Mouse (Mus musculus) MEL (cell line): ENCODE data around the gene Whrn. TPM values are rescaled to one million over a fixed set of nuclear protein-coding genes. Genes with fewer than 3 reads are reported as not detected.

ENCODE experiments used
- DNase-seq: peaks from one replicate; pipeline ENCODE4 v3.0.0; 2011; ENCODE audit warnings: low read depth, low spot score
- H3K27ac ChIP-seq: 2 replicates; pipeline ENCODE4 v1.5.1; 2012; ENCODE audit warnings: low read depth, mild to moderate bottlenecking, control low read depth, low read length, moderate library complexity; ENCODE audit not compliant: control insufficient read depth
- H3K27me3 ChIP-seq, 2 experiments: fragments of 150-350 bp in 1 of 2; sonication (generic) in 1 of 2; 2 replicates each; pipeline ENCODE4 v1.6.1; 2012; ENCODE audit warnings: low read length in 2 of 2, mild to moderate bottlenecking in 2 of 2, improper control_type of control experiment in 1 of 2, moderate library complexity in 1 of 2; ENCODE audit not compliant: insufficient read depth in 2 of 2, control insufficient read depth in 1 of 2
- H3K36me3 ChIP-seq, 2 experiments: 2 replicates each; pipeline ENCODE4 v1.6.1; 2012 to 2014; ENCODE audit warnings: low read length in 2 of 2, improper control_type of control experiment in 1 of 2, inconsistent platforms in 1 of 2, mild to moderate bottlenecking in 1 of 2; ENCODE audit not compliant: insufficient read depth in 2 of 2, control insufficient read depth in 1 of 2
- H3K4me1 ChIP-seq, 2 experiments: fragments of 150-350 bp in 1 of 2; sonication (generic) in 1 of 2; 2 replicates each; pipeline ENCODE4 v1.6.1; 2012; ENCODE audit warnings: low read length in 2 of 2, improper control_type of control experiment in 1 of 2, mild to moderate bottlenecking in 1 of 2; ENCODE audit not compliant: insufficient read depth in 2 of 2, control insufficient read depth in 1 of 2
- H3K4me3 ChIP-seq, 2 experiments: fragments of 150-350 bp in 1 of 2; sonication (generic) in 1 of 2; 2 replicates each; pipeline ENCODE4 v1.5.1; 2012; ENCODE audit warnings: low read depth in 2 of 2, low read length in 2 of 2, mild to moderate bottlenecking in 2 of 2, moderate library complexity in 2 of 2, control low read depth in 1 of 2, improper control_type of control experiment in 1 of 2; ENCODE audit not compliant: control insufficient read depth in 1 of 2, insufficient read depth in 1 of 2
- H3K79me2 ChIP-seq: 2 replicates; pipeline ENCODE4 v1.6.1; 2012; ENCODE audit warnings: mild to moderate bottlenecking, low read length, moderate library complexity; ENCODE audit not compliant: control insufficient read depth, poor library complexity, insufficient read depth
- H3K9ac ChIP-seq: 2 replicates; pipeline ENCODE4 v1.6.1; 2012; ENCODE audit warnings: low read depth, mild to moderate bottlenecking, control low read depth, low read length, moderate library complexity; ENCODE audit not compliant: control insufficient read depth, poor library complexity, severe bottlenecking
- H3K9me3 ChIP-seq: fragments of 150-350 bp; sonication (generic); replicated peaks from 2 replicates; pipeline ENCODE4 v1.6.1; 2012; ENCODE audit warnings: mild to moderate bottlenecking, low read length, improper control_type of control experiment, moderate library complexity; ENCODE audit not compliant: insufficient read depth
- BHLHE40 ChIP-seq: IDR thresholded peaks from 2 replicates; pipeline ENCODE4 v1.6.1; 2012; ENCODE audit warnings: low read depth, mild to moderate bottlenecking, inconsistent platforms, low read length, improper control_type of control experiment, borderline replicate concordance
- ELF1 ChIP-seq: IDR thresholded peaks from 2 replicates; pipeline ENCODE4 v1.6.1; 2014; ENCODE audit warnings: low read depth, mild to moderate bottlenecking, inconsistent platforms, low read length, improper control_type of control experiment, moderate library complexity
- EP300 ChIP-seq, 2 experiments: IDR thresholded peaks; 2 replicates each; pipeline ENCODE4 v1.6.1; 2011; ENCODE audit warnings: improper control_type of control experiment in 2 of 2, low read length in 2 of 2, low read depth in 1 of 2, mild to moderate bottlenecking in 1 of 2
- ETS1 ChIP-seq: IDR thresholded peaks from 2 replicates; pipeline ENCODE4 v1.6.1; 2012; ENCODE audit warnings: low read depth, mild to moderate bottlenecking, inconsistent platforms, low read length, improper control_type of control experiment, moderate library complexity
- GABPA ChIP-seq: IDR thresholded peaks from 2 replicates; pipeline ENCODE4 v1.6.1; 2012; ENCODE audit warnings: low read depth, mild to moderate bottlenecking, inconsistent platforms, low read length, improper control_type of control experiment, moderate library complexity
- GATA1 ChIP-seq: IDR thresholded peaks from 2 replicates; pipeline ENCODE4 v1.6.1; 2011; ENCODE audit warnings: low read depth, low read length, improper control_type of control experiment
- HCFC1 ChIP-seq: IDR thresholded peaks from 2 replicates; pipeline ENCODE4 v1.6.1; 2012; ENCODE audit warnings: low read depth, mild to moderate bottlenecking, inconsistent platforms, low read length, improper control_type of control experiment, moderate library complexity
- JUND ChIP-seq: IDR thresholded peaks from 2 replicates; pipeline ENCODE4 v1.6.1; 2011; ENCODE audit warnings: low read depth, mild to moderate bottlenecking, improper control_type of control experiment, low read length
- KAT2A ChIP-seq: conservative IDR thresholded peaks from 2 replicates; pipeline ENCODE4 v1.6.1; 2012; ENCODE audit warnings: low read depth, low read length, improper control_type of control experiment, inconsistent platforms
- MAX ChIP-seq: IDR thresholded peaks from 2 replicates; pipeline ENCODE4 v1.6.1; 2011; ENCODE audit warnings: low read length, improper control_type of control experiment
- MAZ ChIP-seq: IDR thresholded peaks from 2 replicates; pipeline ENCODE4 v1.6.1; 2012; ENCODE audit warnings: low read depth, mild to moderate bottlenecking, inconsistent platforms, low read length, improper control_type of control experiment
- MXI1 ChIP-seq: IDR thresholded peaks from 2 replicates; pipeline ENCODE4 v1.6.1; 2011; ENCODE audit warnings: mild to moderate bottlenecking, low read depth, low read length, improper control_type of control experiment
- MYB ChIP-seq: IDR thresholded peaks from 2 replicates; pipeline ENCODE4 v1.6.1; 2011; ENCODE audit warnings: mild to moderate bottlenecking, low read depth, low read length, improper control_type of control experiment
- MYC ChIP-seq: IDR thresholded peaks from 2 replicates; pipeline ENCODE4 v1.6.1; 2011; ENCODE audit warnings: low read depth, mild to moderate bottlenecking, low read length, improper control_type of control experiment, moderate library complexity
- NELFE ChIP-seq: IDR thresholded peaks from 2 replicates; pipeline ENCODE4 v1.6.1; 2011; ENCODE audit warnings: low read depth, low read length, improper control_type of control experiment
- NRF1 ChIP-seq: IDR thresholded peaks from 2 replicates; pipeline ENCODE4 v1.6.1; 2014; ENCODE audit warnings: low read depth, mild to moderate bottlenecking, inconsistent platforms, low read length, improper control_type of control experiment, moderate library complexity; ENCODE audit not compliant: poor library complexity, insufficient read depth, severe bottlenecking
- POLR2A ChIP-seq, 2 experiments: IDR thresholded peaks; 2 replicates each; pipeline ENCODE4 v1.6.1; 2011 to 2012; ENCODE audit warnings: low read length in 2 of 2, mild to moderate bottlenecking in 2 of 2, control low read depth in 1 of 2, improper control_type of control experiment in 1 of 2, low read depth in 1 of 2, moderate library complexity in 1 of 2; ENCODE audit not compliant: control insufficient read depth in 1 of 2, insufficient read depth in 1 of 2, poor library complexity in 1 of 2
- POLR2AphosphoS2 ChIP-seq: IDR thresholded peaks from 2 replicates; pipeline ENCODE4 v1.6.1; 2011; ENCODE audit warnings: low read length, improper control_type of control experiment
- POLR2AphosphoS5 ChIP-seq: IDR thresholded peaks from 2 replicates; pipeline ENCODE4 v1.6.1; 2012; ENCODE audit warnings: low read depth, borderline replicate concordance, mild to moderate bottlenecking, inconsistent platforms, low read length, moderate library complexity, mixed read lengths
- RAD21 ChIP-seq: IDR thresholded peaks from 2 replicates; pipeline ENCODE4 v1.6.1; 2011; ENCODE audit warnings: mild to moderate bottlenecking, low read depth, low read length, improper control_type of control experiment
- RCOR1 ChIP-seq: IDR thresholded peaks from 2 replicates; pipeline ENCODE4 v1.6.1; 2012; ENCODE audit warnings: low read depth, mild to moderate bottlenecking, inconsistent platforms, low read length, improper control_type of control experiment
- SIN3A ChIP-seq: IDR thresholded peaks from 2 replicates; pipeline ENCODE4 v1.6.1; 2012; ENCODE audit warnings: low read length, improper control_type of control experiment, inconsistent platforms
- SMC3 ChIP-seq: IDR thresholded peaks from 2 replicates; pipeline ENCODE4 v1.6.1; 2011; ENCODE audit warnings: low read depth, low read length, improper control_type of control experiment
- TAL1 ChIP-seq: IDR thresholded peaks from 2 replicates; pipeline ENCODE4 v1.6.1; 2012; ENCODE audit warnings: mild to moderate bottlenecking, inconsistent platforms, low read length, moderate library complexity, mixed read lengths
- TCF12 ChIP-seq: IDR thresholded peaks from 2 replicates; pipeline ENCODE4 v1.6.1; 2014; ENCODE audit warnings: low read depth, mild to moderate bottlenecking, inconsistent platforms, low read length, improper control_type of control experiment, moderate library complexity
- UBTF ChIP-seq: IDR thresholded peaks from 2 replicates; pipeline ENCODE4 v1.6.1; 2012; ENCODE audit warnings: low read depth, mild to moderate bottlenecking, inconsistent platforms, low read length, improper control_type of control experiment, moderate library complexity, borderline replicate concordance; ENCODE audit not compliant: insufficient read depth
- USF1 ChIP-seq: IDR thresholded peaks from 2 replicates; pipeline ENCODE4 v1.6.1; 2014; ENCODE audit warnings: low read depth, mild to moderate bottlenecking, inconsistent platforms, low read length, improper control_type of control experiment, moderate library complexity
- USF2 ChIP-seq, 2 experiments: IDR thresholded peaks; 2 replicates each; pipeline ENCODE4 v1.6.1; 2011 to 2012; ENCODE audit warnings: improper control_type of control experiment in 2 of 2, low read length in 2 of 2, borderline replicate concordance in 1 of 2, inconsistent platforms in 1 of 2, low read depth in 1 of 2, mild to moderate bottlenecking in 1 of 2; ENCODE audit not compliant: insufficient read depth in 1 of 2
- ZC3H11A ChIP-seq: IDR thresholded peaks from 2 replicates; pipeline ENCODE4 v1.6.1; 2012; ENCODE audit warnings: low read depth, mild to moderate bottlenecking, inconsistent platforms, low read length, improper control_type of control experiment
- ZMIZ1 ChIP-seq: IDR thresholded peaks from 2 replicates; pipeline ENCODE4 v1.6.1; 2012; ENCODE audit warnings: low read depth, mild to moderate bottlenecking, inconsistent platforms, low read length, improper control_type of control experiment, moderate library complexity
- ZNF384 ChIP-seq: IDR thresholded peaks from 2 replicates; pipeline ENCODE4 v1.6.1; 2012; ENCODE audit warnings: low read depth, mild to moderate bottlenecking, inconsistent platforms, low read length, improper control_type of control experiment
- polyA plus RNA-seq, 2 experiments: library from polyadenylated mRNA; stranded (reverse) in 1 of 2; unstranded in 1 of 2; fragments of >175 nt in 1 of 2; fragments of >200 nt in 1 of 2; gene quantifications; 2 replicates each; pipeline versions ENCODE4 v1.2.1 to v1.2.4; 2012; ENCODE audit warnings: low replicate concordance in 2 of 2, low read depth in 1 of 2; ENCODE audit not compliant: insufficient read length in 2 of 2, insufficient read depth in 1 of 2, missing spikeins in 1 of 2
- total RNA-seq: library from RNA; depleted of rRNA; stranded (reverse); fragments of 300-350 nt; gene quantifications from 2 replicates; pipeline ENCODE4 v1.2.3, GENCODE M21; 2012

Whrn gene
- total and polyA plus RNA-seq, 3 experiments = not detected

GRCm38 (mm10) chr4:63411222-63411621 lies 84.6 kb downstream of the Whrn start:
- H3K9me3 ChIP-seq = no peaks in the 10 kb centered on the region
- no peaks in the 10 kb centered on the region for H3K27me3 ChIP-seq
- H3K4me1 ChIP-seq = peaks cover 9 to 29% of the 10 kb centered on the region in 2 experiments
- H3K27ac ChIP-seq = no peak overlapping the region
- peak; percentile 37 for DNase-seq
- H3K9ac ChIP-seq = no peak overlapping the region
- peaks cover 0 to 15% of the 10 kb centered on the region in 2 experiments; a peak in 2 of 4 replicates for H3K36me3 ChIP-seq
- peaks cover 6% of the 10 kb centered on the region; the same call in 1 of the 2 replicates for H3K79me2 ChIP-seq
- no peak for TF ChIP-seq TAL1
- TF ChIP-seq SMC3 = no peak
- TF ChIP-seq UBTF = no peak
- TF ChIP-seq GABPA = no peak
- no peak for TF ChIP-seq GATA1
- no peak for TF ChIP-seq ZMIZ1
- TF ChIP-seq BHLHE40 = no peak
- peak overlapping the region in 1 of 2 experiments; percentile 38; a peak in 1 of 4 replicates for H3K4me3 ChIP-seq

- Histone ChIP-seq H3K27me3 (no peaks in the 10 kb centered on the region), H3K4me3 (peak overlapping the region; percentile 58 to 90), H3K4me1 (peaks cover 11 to 35% of the 10 kb centered on the region in 2 experiments), H3K9me3 (no peaks in the 10 kb centered on the region), H3K79me2 (peaks cover 6% of the 10 kb centered on the region; the same call in 1 of the 2 replicates), H3K27ac (no peak overlapping the region), H3K9ac (peak overlapping the region; percentile 86), H3K36me3 (peaks cover 0 to 22% of the 10 kb centered on the region in 2 experiments; a peak in 2 of 4 replicates)
- DNase-seq = peak; percentile 97
- TF ChIP-seq JUND (no peak), RAD21 (no peak), UBTF (no peak), HCFC1 (peak; percentile 21; the same call in 1 of the 2 replicates), RCOR1 (no peak), TAL1 (no peak), GABPA (no peak), POLR2A (IDR thresholded peaks at IDR 0.05; ENCODE audit: control insufficient read depth in 1 of 2, insufficient read depth in 1 of 2, low read depth in 1 of 2, low read length in 2 of 2, poor library complexity in 1 of 2) (peak in 1 of 2 experiments; percentile 37; a peak in 1 of 4 replicates), SIN3A (peak; percentile 59; the same call in 1 of the 2 replicates), ETS1 (no peak), NELFE (peak; percentile 39), ZC3H11A (no peak), KAT2A (no peak), MAZ (no peak), USF2 (IDR thresholded peaks at IDR 0.05; ENCODE audit: borderline replicate concordance in 1 of 2, insufficient read depth in 1 of 2, low read depth in 1 of 2, low read length in 2 of 2) (no peak), ZNF384 (no peak), SMC3 (no peak), MYC (0 out of 2 replicates have a peak, but pooled peaks have one; percentile 23), POLR2AphosphoS2 (no peak), NRF1 (0 out of 2 replicates have a peak, but pooled peaks have one; percentile 10), MYB (no peak), USF1 (no peak), ELF1 (peak; percentile 57), MXI1 (no peak; the same call in 1 of the 2 replicates), MAX (peak; percentile 49; the same call in 1 of the 2 replicates), BHLHE40 (no peak), POLR2AphosphoS5 (no peak), EP300 (IDR thresholded peaks at IDR 0.05; ENCODE audit: low read depth in 1 of 2, low read length in 2 of 2) (no peak), TCF12 (no peak)
These were observed 85.2 kb downstream of the Whrn start for GRCm38 (mm10) chr4:63410583-63410934.
